17 mouse cellular contexts compared by ENCODE assay signal in genomic region chr6:86062684-86063083, GRCm38 (mm10). TPM values are rescaled to one million over a fixed set of nuclear protein-coding genes. Genes with fewer than 3 reads are reported as not detected.
DNase-seq lines count a peak whose midpoint lies in the region; ATAC-seq and TF ChIP-seq lines count a peak whose summit lies in the region.
"Had no signal": no experiment of that assay in that cellular context is flagged by ENCODE, and none has a peak within 500 bp of the region (broad histone marks: within the 10 kb centered on the region; RNA-seq: fewer than 3 reads in every experiment).

No protein-coding gene starts in this region.

- WGBS in neural tube, embryonic 12.5 days: 86% methylated on average over 2 of the region's 2 CpGs
- WGBS in hindbrain, embryonic 12.5 days: 65% methylated on average over 2 of the region's 2 CpGs
- 57% methylated on average over 2 of the region's 2 CpGs for WGBS in midbrain, embryonic 13.5 days
- 93% methylated on average over 2 of the region's 2 CpGs for WGBS in lung, adult 2 months

- no peaks in the 10 kb centered on the region for H3K36me3 ChIP-seq in neural tube, embryonic 12.5 days
- H3K36me3 ChIP-seq in hindbrain, embryonic 12.5 days: no peaks in the 10 kb centered on the region
- no peaks in the 10 kb centered on the region for H3K36me3 ChIP-seq in midbrain, embryonic 13.5 days
- H3K36me3 ChIP-seq: heart, embryonic 15.5 days had no signal

- H3K27ac ChIP-seq in neural tube, embryonic 12.5 days: 0 out of 2 replicates have a peak overlapping the region, but pooled peaks have one; percentile 53
- peak overlapping the region; percentile 85 for H3K27ac ChIP-seq in hindbrain, embryonic 12.5 days
- peak overlapping the region; percentile 90 for H3K27ac ChIP-seq in midbrain, embryonic 13.5 days
- H3K27ac ChIP-seq: heart, embryonic 15.5 days had no signal

- H3K27me3 ChIP-seq in neural tube, embryonic 12.5 days (replicated peaks): no peaks in the 10 kb centered on the region
- no peaks in the 10 kb centered on the region for H3K27me3 ChIP-seq in hindbrain, embryonic 12.5 days
- no peaks in the 10 kb centered on the region for H3K27me3 ChIP-seq in midbrain, embryonic 13.5 days
- H3K27me3 ChIP-seq: heart, embryonic 15.5 days had no signal

- H3K4me1 ChIP-seq in neural tube, embryonic 12.5 days: peaks cover 72% of the 10 kb centered on the region
- peaks cover 94% of the 10 kb centered on the region for H3K4me1 ChIP-seq in hindbrain, embryonic 12.5 days
- H3K4me1 ChIP-seq in midbrain, embryonic 13.5 days (replicated peaks): peaks cover 99% of the 10 kb centered on the region
- H3K4me1 ChIP-seq in lung, adult 2 months (ENCODE audit: control insufficient read depth, insufficient read depth, low read length): no peaks in the 10 kb centered on the region

- ATAC-seq in neural tube, embryonic 12.5 days (ENCODE audit: low FRiP score, low read depth): no peak
- no peak for ATAC-seq in hindbrain, embryonic 12.5 days (ENCODE audit: low FRiP score)
- no peak for ATAC-seq in midbrain, embryonic 13.5 days
- ATAC-seq: inflammation-experienced regulatory T-cells, adult 6 months; Patski had no signal

- no peak overlapping the region for H3K4me3 ChIP-seq in neural tube, embryonic 12.5 days
- H3K4me3 ChIP-seq in hindbrain, embryonic 12.5 days: no peak overlapping the region
- H3K4me3 ChIP-seq in midbrain, embryonic 13.5 days (replicated peaks): no peak overlapping the region
- no peak overlapping the region for H3K4me3 ChIP-seq in lung, adult 2 months (replicated peaks; ENCODE audit: extremely low read depth, low read depth, low read length)
- H3K4me3 ChIP-seq: heart, embryonic 15.5 days had no signal

- H3K9ac ChIP-seq in neural tube, embryonic 12.5 days: no peak overlapping the region
- no peak overlapping the region; the same call in 1 of the 2 replicates for H3K9ac ChIP-seq in hindbrain, embryonic 12.5 days
- H3K9ac ChIP-seq in midbrain, embryonic 13.5 days (replicated peaks): 0 out of 2 replicates have a peak overlapping the region, but pooled peaks have one; percentile 8
- H3K9ac ChIP-seq: heart, embryonic 15.5 days had no signal

- TF ChIP-seq CTCF in lung, adult 2 months (IDR thresholded peaks at IDR 0.05; ENCODE audit: insufficient read depth, low read length): no peak

- no peak for TF ChIP-seq POLR2A in lung, adult 2 months (IDR thresholded peaks at IDR 0.05; ENCODE audit: borderline replicate concordance, extremely low read depth, low read depth, low read length)

- no peak for DNase-seq in neural tube, embryonic 10.5 days (ENCODE audit: extremely low spot score, low spot score)
- DNase-seq in spleen, postnatal 10 days (ENCODE audit: low spot score in 2 of 2): no peak
- DNase-seq in kidney, postnatal 25 days: no peak
- no peak for DNase-seq in ovary, adult 18-20 months (ENCODE audit: low spot score)
- no peak for DNase-seq in lung, adult 2 months
- DNase-seq: cerebellum, adult 11 months; liver; lung, adult 18-20 months; lung, postnatal 4 days; thymus, postnatal 4 days had no signal

- H3K9me3 ChIP-seq in neural tube, embryonic 12.5 days: no peaks in the 10 kb centered on the region
- H3K9me3 ChIP-seq in hindbrain, embryonic 12.5 days (replicated peaks): no peaks in the 10 kb centered on the region
- H3K9me3 ChIP-seq in midbrain, embryonic 13.5 days: no peaks in the 10 kb centered on the region
- H3K9me3 ChIP-seq: heart, embryonic 15.5 days had no signal

- H3K4me2 ChIP-seq in neural tube, embryonic 12.5 days (replicated peaks): no peak overlapping the region
- no peak overlapping the region for H3K4me2 ChIP-seq in hindbrain, embryonic 12.5 days (replicated peaks)
- peak overlapping the region; percentile 11; the same call in 1 of the 2 replicates for H3K4me2 ChIP-seq in midbrain, embryonic 13.5 days (replicated peaks)
- H3K4me2 ChIP-seq: heart, embryonic 15.5 days had no signal

RNA-seq across cellular contexts. Expression of gene Add2, which starts 34.2 kb away (rescaled TPM):
- polyA plus RNA-seq in neural tube, embryonic 12.5 days (2016; fragmentation: Nextera tagmentation; extraction: Ambion mirVana): 110 and 116 TPM in 2 replicates
- polyA plus RNA-seq in hindbrain, embryonic 12.5 days (2016; fragmentation: Nextera tagmentation; extraction: Ambion mirVana): 115 and 119 TPM in 2 replicates
- polyA plus RNA-seq in midbrain, embryonic 13.5 days (2015; fragmentation: Nextera tagmentation; extraction: Ambion mirVana): 200 and 208 TPM in 2 replicates
- polyA plus RNA-seq in lung, adult 2 months (2012; rRNA removed): 0.17 and 0.80 TPM in 2 replicates
- polyA plus RNA-seq: inflammation-experienced regulatory T-cells, adult 6 months had no signal

RNA-seq across cellular contexts. Expression of gene Figla, which starts 46.7 kb away (rescaled TPM):
- not detected in 2 replicates for polyA plus RNA-seq in neural tube, embryonic 12.5 days (2016; fragmentation: Nextera tagmentation; extraction: Ambion mirVana)
- polyA plus RNA-seq in hindbrain, embryonic 12.5 days (2016; fragmentation: Nextera tagmentation; extraction: Ambion mirVana): not detected in 2 replicates
- polyA plus RNA-seq in midbrain, embryonic 13.5 days (2015; fragmentation: Nextera tagmentation; extraction: Ambion mirVana): not detected in 2 replicates
- not detected in 2 replicates for polyA plus RNA-seq in lung, adult 2 months (2012; rRNA removed)
- polyA plus RNA-seq: heart, embryonic 15.5 days; inflammation-experienced regulatory T-cells, adult 6 months; kidney, embryonic 16.5 days; Patski had no signal

Comparison
In these comparisons a context has a peak if more than half of its experiments do, and no peak if none do; other contexts are left out.
1. RNA of gene Add2, which starts 34.2 kb away (polyA plus RNA-seq): 200 to 208 TPM in midbrain, embryonic 13.5 days, 115 to 119 TPM in hindbrain, embryonic 12.5 days and 110 to 116 TPM in neural tube, embryonic 12.5 days; 0.17 to 0.80 TPM in lung, adult 2 months; every median in the first group is over 10 times any median in the second.
2. Peak in every context shown above with its lines, with median percentiles within 50 percentile points of each other: H3K27ac ChIP-seq.